Mouse (Mus musculus) stomach, postnatal 0 days (tissue): ENCODE data around the gene Krt83. TPM values are rescaled to one million over a fixed set of nuclear protein-coding genes. Genes with fewer than 3 reads are reported as not detected.
A peak's percentile ranks its signal among the peaks of the same experiment; 100 is the strongest.

Experiments
- ATAC-seq: fragments of 200-750 bp; cut with Nextera tagmentation; 2 replicates; pipeline ENCODE4 v1.8.0; 2017; ENCODE audit not compliant: low FRiP score, low TSS enrichment
- DNase-seq: peaks from one replicate; pipeline ENCODE4 v3.0.0-alpha.2; 2016; ENCODE audit warnings: low spot score
- H3K27ac ChIP-seq: fragments of 300-500 bp; sonication (generic); replicated peaks from 2 replicates; pipeline ENCODE4 v1.5.1; 2014; ENCODE audit warnings: mild to moderate bottlenecking, control low read depth
- H3K27me3 ChIP-seq: fragments of 300-500 bp; sonication (generic); 2 replicates; pipeline ENCODE4 v1.6.1; 2014; ENCODE audit warnings: low read length; ENCODE audit not compliant: control insufficient read depth, insufficient read depth
- H3K36me3 ChIP-seq: fragments of 300-500 bp; sonication (generic); 2 replicates; pipeline ENCODE4 v1.6.1; 2014; ENCODE audit warnings: low read length, mixed read lengths; ENCODE audit not compliant: control insufficient read depth, insufficient read depth
- H3K4me1 ChIP-seq: fragments of 300-500 bp; sonication (generic); replicated peaks from 2 replicates; pipeline ENCODE4 v1.6.1; 2014; ENCODE audit warnings: antibody characterized with exemption; ENCODE audit not compliant: control insufficient read depth, insufficient read depth
- H3K4me2 ChIP-seq: fragments of 300-500 bp; sonication (generic); replicated peaks from 2 replicates; pipeline ENCODE4 v1.6.1; 2014; ENCODE audit warnings: low read depth, mild to moderate bottlenecking, control low read depth, moderate library complexity
- H3K4me3 ChIP-seq: fragments of 300-500 bp; sonication (generic); 2 replicates; pipeline ENCODE4 v1.5.1; 2014; ENCODE audit warnings: low read depth, low read length, control low read depth
- H3K9ac ChIP-seq: fragments of 300-500 bp; sonication (generic); 2 replicates; pipeline ENCODE4 v1.6.1; 2014; ENCODE audit warnings: mild to moderate bottlenecking, low read length, control low read depth, mixed read lengths
- H3K9me3 ChIP-seq: fragments of 300-500 bp; sonication (generic); 2 replicates; pipeline ENCODE4 v1.6.1; 2016; ENCODE audit warnings: low read length; ENCODE audit not compliant: control insufficient read depth
- CTCF ChIP-seq: IDR thresholded peaks from 2 replicates; pipeline ENCODE4 v1.5.1; 2016; ENCODE audit warnings: antibody characterized with exemption, low read depth, mild to moderate bottlenecking, moderate library complexity
- EP300 ChIP-seq: optimal IDR thresholded peaks from 2 replicates; pipeline ENCODE3; 2016; ENCODE audit warnings: antibody characterized with exemption
- WGBS: fragments of 180-500 bp; shearing (Covaris S2); extraction: QIAGEN DNeasy Blood & Tissue Kit; methylation state at CpG from one replicate; pipeline ENCODE4 v1.1.7; 2014; 5-methylcytosine and 5-hydroxymethylcytosine counted together
- polyA plus RNA-seq: library from polyadenylated mRNA; unstranded; fragments of >200 nt; fragmentation: Nextera tagmentation; extraction: Ambion mirVana; gene quantifications from 2 replicates; pipeline ENCODE4 v1.2.1, GENCODE M21; 2015

The Krt83 gene
- polyA plus RNA-seq, 1 experiment from 2014 or later = 0.16 TPM

DNA sequence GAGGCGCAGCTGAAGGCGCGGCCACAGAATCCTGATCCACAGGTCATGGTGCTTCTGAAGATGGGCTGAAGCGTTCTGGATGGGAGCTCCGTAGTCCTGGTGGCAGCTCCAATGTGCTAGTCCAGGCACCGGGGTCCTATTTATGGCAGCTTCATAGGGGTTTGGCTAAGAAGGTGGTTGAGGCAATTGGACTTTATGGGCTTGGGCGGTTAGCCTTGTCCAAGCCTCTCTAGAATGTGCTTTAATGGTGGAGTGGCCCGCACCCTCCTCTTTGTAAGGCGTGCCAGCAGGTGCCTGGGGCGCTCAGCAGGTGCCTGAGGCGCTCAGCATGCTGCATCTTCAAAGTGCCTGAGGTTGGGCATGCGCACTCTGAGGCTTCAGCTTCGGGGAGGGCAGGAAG is 27.7 kb downstream of the Krt83 start, which contains the start of gene Krt81:
Krt81 (minus strand) TSS at position 101 of the 400 bp plus-strand sequence.
- Histone ChIP-seq H3K36me3 (no peaks in the 10 kb centered on the region), H3K4me2 (no peak within 1 kb of the TSS), H3K4me3 (no peak within 1 kb of the TSS), H3K27me3 (no peaks in the 10 kb centered on the region), H3K27ac (no peak within 1 kb of the TSS), H3K9me3 (no peaks in the 10 kb centered on the region), H3K4me1 (no peaks in the 10 kb centered on the region), H3K9ac (no peak within 1 kb of the TSS)
- 73% methylated on average over 13 of the region's 13 CpGs for WGBS
- DNase-seq (no peak), ATAC-seq (no peak)
- TF ChIP-seq CTCF = no peak
- TF ChIP-seq EP300 = no peak

DNA sequence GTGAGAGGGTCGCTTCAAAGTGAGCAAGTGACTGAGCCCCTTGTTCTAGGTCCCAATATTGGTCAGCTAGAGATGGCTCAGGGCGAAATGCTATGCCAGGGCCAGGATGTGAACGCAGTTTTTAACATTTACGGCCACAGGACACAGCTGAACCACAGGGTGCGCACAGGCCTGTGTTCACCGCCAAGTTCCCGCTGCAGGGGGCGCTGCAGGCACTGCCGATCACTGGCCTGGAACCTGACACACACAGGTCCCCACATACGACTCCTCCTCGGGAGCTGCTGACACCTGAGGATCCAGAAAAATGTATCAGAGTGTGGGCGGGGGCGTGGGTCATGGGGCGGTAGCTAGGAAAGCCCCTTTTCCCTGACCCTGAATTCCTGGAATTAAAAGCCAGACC is 32.0 kb downstream of the Krt83 start:
- DNase-seq (peak; percentile 25), ATAC-seq (no peak)
- no peaks in the 10 kb centered on the region for H3K4me1 ChIP-seq
- H3K27ac ChIP-seq = no peak overlapping the region
- no peaks in the 10 kb centered on the region for H3K27me3 ChIP-seq
- H3K9ac ChIP-seq = no peak overlapping the region
- H3K9me3 ChIP-seq = no peaks in the 10 kb centered on the region
- WGBS = 77% methylated on average over 14 of the region's 14 CpGs
- no peaks in the 10 kb centered on the region for H3K36me3 ChIP-seq
- H3K4me3 ChIP-seq = no peak overlapping the region
- TF ChIP-seq CTCF (peak; percentile 33; the same call in 1 of the 2 replicates), EP300 (no peak)
- no peak overlapping the region for H3K4me2 ChIP-seq

DNA sequence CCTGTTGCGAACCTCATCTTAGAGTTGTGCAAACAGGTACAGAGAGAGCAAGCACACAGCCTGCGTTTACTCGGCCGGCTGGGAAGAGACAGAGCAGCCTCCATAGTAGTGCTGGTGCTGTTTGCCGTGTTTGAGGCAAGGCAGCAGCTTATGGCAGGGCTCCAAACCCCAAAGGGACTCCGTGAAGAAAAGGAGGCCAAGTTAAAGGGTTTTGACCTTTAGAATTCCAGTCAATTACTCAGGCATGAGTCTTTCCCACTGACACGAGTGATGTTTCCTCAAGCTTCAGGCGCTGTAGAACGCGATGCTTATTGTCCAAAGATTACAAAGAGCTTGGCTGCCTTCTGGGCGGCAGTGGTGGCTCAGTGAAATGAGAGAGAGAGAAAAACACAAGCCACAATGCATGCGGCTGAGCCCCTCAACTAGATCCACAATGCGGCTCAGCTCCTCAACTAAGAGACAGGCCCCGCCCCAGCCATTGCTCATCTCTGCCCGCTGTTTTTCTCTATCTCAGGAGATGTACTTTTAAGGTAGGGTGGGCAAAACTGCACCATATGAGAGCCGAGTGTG is 32.9 kb downstream of the Krt83 start:
- H3K4me1 ChIP-seq = no peaks in the 10 kb centered on the region
- TF ChIP-seq EP300 (no peak), CTCF (no peak)
- no peak overlapping the region for H3K9ac ChIP-seq
- no peak for ATAC-seq
- H3K27me3 ChIP-seq = no peaks in the 10 kb centered on the region
- H3K27ac ChIP-seq = no peak overlapping the region
- H3K4me2 ChIP-seq = no peak overlapping the region
- H3K4me3 ChIP-seq = no peak overlapping the region
- DNase-seq = no peak
- 34% methylated on average over 16 of the region's 16 CpGs for WGBS
- no peaks in the 10 kb centered on the region for H3K9me3 ChIP-seq
- no peaks in the 10 kb centered on the region for H3K36me3 ChIP-seq

DNA sequence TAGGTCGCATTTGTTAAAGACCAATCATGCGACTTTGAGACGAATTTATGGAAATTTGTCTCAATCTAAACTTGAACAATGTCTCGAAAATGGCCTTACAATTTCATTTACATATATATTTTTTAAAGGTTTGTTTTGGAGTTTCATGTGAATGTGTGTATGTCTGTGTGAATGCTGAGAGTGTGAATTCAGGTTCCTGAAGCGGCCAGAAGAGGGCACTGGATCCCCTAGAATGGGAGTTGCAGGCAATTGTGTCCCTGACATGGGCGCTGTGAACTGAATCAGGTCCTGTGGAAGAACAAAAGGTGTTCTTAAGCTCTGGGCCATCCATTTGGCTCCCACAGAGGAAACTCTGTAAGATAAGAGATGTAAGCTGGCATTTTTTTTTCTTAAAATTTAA is 35.4 kb downstream of the Krt83 start:
- Histone ChIP-seq H3K27ac (no peak overlapping the region), H3K36me3 (no peaks in the 10 kb centered on the region), H3K4me2 (no peak overlapping the region), H3K9ac (no peak overlapping the region), H3K4me3 (no peak overlapping the region), H3K4me1 (no peaks in the 10 kb centered on the region), H3K27me3 (no peaks in the 10 kb centered on the region), H3K9me3 (no peaks in the 10 kb centered on the region)
- 87% methylated on average over 6 of the region's 6 CpGs for WGBS
- no peak for ATAC-seq
- no peak for DNase-seq
- TF ChIP-seq EP300 (no peak), CTCF (peak; percentile 20; the same call in 1 of the 2 replicates)

DNA sequence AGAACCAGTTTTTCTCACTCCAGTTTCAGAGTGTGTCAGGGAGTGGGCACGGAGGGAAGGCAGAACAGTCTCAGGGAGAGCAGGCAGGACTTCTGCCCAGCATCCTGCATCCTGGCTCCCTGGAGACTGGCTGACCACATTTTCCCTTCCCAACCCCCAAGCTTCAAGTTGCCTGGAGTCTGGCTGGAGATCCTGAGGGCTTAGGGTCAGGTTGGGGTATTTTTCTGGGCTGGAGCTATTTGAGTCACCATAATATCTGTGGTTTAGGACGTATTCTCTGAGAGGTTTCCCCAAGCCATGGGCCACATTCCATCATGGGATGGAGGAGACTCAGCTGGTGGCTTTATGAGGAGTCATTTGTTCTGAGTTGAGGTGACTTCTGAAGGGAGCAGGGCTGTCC is 36.0 kb downstream of the Krt83 start:
- Histone ChIP-seq H3K27me3 (no peaks in the 10 kb centered on the region), H3K9ac (no peak overlapping the region), H3K9me3 (no peaks in the 10 kb centered on the region), H3K27ac (no peak overlapping the region), H3K4me3 (no peak overlapping the region), H3K36me3 (no peaks in the 10 kb centered on the region), H3K4me2 (no peak overlapping the region), H3K4me1 (no peaks in the 10 kb centered on the region)
- no peak for TF ChIP-seq CTCF
- TF ChIP-seq EP300 = no peak
- WGBS = 65% methylated on average over 2 of the region's 2 CpGs
- DNase-seq (no peak), ATAC-seq (no peak)

DNA sequence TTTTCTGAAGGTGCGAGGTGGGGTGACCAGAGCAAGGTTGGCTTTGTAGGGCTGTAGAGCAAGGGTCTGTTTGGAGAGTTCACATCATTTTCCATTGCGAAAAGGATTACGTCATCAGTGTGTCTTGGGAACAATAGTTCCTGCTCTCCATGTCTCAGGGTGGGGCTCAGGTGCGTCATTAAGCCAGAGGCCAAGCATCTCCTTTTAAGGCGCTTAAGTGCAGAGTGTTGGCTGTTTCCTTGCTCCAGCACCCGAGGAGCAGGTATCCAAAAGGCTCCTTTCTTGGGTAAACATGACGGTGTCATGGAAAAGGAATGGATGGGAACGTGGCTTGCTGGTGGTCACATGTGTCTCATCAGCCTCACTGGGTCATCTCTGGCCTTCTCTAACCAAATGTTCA is 36.5 kb downstream of the Krt83 start:
- Histone ChIP-seq H3K4me3 (no peak overlapping the region), H3K27me3 (no peaks in the 10 kb centered on the region), H3K4me1 (no peaks in the 10 kb centered on the region), H3K27ac (no peak overlapping the region), H3K4me2 (no peak overlapping the region), H3K36me3 (no peaks in the 10 kb centered on the region), H3K9me3 (no peaks in the 10 kb centered on the region), H3K9ac (no peak overlapping the region)
- WGBS = 61% methylated on average over 8 of the region's 8 CpGs
- no peak for TF ChIP-seq EP300
- no peak for TF ChIP-seq CTCF
- DNase-seq (no peak), ATAC-seq (peak; percentile 55)
